Mouse (Mus musculus) G1E (cell line): ENCODE results near the gene Klf7. TPM values are rescaled to one million over a fixed set of nuclear protein-coding genes. Genes with fewer than 3 reads are reported as not detected.

Source experiments
- ATAC-seq: 2 replicates; pipeline ENCODE4 v1.8.0; 2016; ENCODE audit warnings: mild to moderate bottlenecking; ENCODE audit not compliant: insufficient number of reproducible peaks, poor library complexity, low FRiP score, severe bottlenecking; ENCODE audit errors: extremely low read depth
- DNase-seq: peaks from one replicate; pipeline ENCODE4 v3.0.0; 2012; ENCODE audit warnings: low spot score
- H3K27me3 ChIP-seq: 2 replicates; pipeline ENCODE4 v1.6.1; 2012; ENCODE audit warnings: mild to moderate bottlenecking, low read length, inconsistent platforms; ENCODE audit not compliant: insufficient read depth
- H3K36me3 ChIP-seq: replicated peaks from 2 replicates; pipeline ENCODE3; 2012; ENCODE audit warnings: mild to moderate bottlenecking, inconsistent platforms
- H3K4me1 ChIP-seq: 2 replicates; pipeline ENCODE4 v1.6.1; 2012; ENCODE audit warnings: low read depth, low read length, inconsistent platforms, mixed read lengths; ENCODE audit not compliant: insufficient read depth
- H3K4me3 ChIP-seq: 2 replicates; pipeline ENCODE4 v1.5.1; 2012; ENCODE audit warnings: low read depth, mild to moderate bottlenecking, inconsistent platforms, low read length, moderate library complexity, mixed read lengths
- H3K9me3 ChIP-seq: replicated peaks from 2 replicates; pipeline ENCODE4 v1.6.1; 2012; ENCODE audit warnings: inconsistent platforms
- CTCF ChIP-seq: IDR thresholded peaks from 2 replicates; pipeline ENCODE4 v1.5.1; 2012; ENCODE audit warnings: low read depth, low read length, inconsistent platforms, mixed read lengths
- GATA1 ChIP-seq: IDR thresholded peaks from 2 replicates; pipeline ENCODE4 v1.6.1; 2012; ENCODE audit warnings: borderline replicate concordance, low read length, inconsistent platforms, mixed read lengths
- GATA2 ChIP-seq: IDR thresholded peaks from 2 replicates; pipeline ENCODE4 v1.6.1; 2012; ENCODE audit warnings: low read depth, low read length, inconsistent platforms, borderline replicate concordance
- POLR2AphosphoS5 ChIP-seq: IDR thresholded peaks from 2 replicates; pipeline ENCODE4 v1.6.1; 2012; ENCODE audit warnings: low read depth, low read length, inconsistent platforms; ENCODE audit not compliant: insufficient replicate concordance
- TAL1 ChIP-seq: conservative IDR thresholded peaks from 2 replicates; pipeline ENCODE4 v1.6.1; 2012; ENCODE audit warnings: low read depth, low read length, inconsistent platforms, mixed read lengths
- polyA plus RNA-seq: library from polyadenylated mRNA; stranded (reverse); fragments of >175 nt; gene quantifications from 2 replicates; pipeline ENCODE4 v1.2.3, GENCODE M21; 2012
- total RNA-seq, 2 experiments: library from RNA; stranded (forward) in 1 of 2; stranded (reverse) in 1 of 2; fragments of 200-1000 nt in 1 of 2; fragments of >200 nt in 1 of 2; fragmentation: Nextera tagmentation in 1 of 2; gene quantifications; 2 replicates each; pipeline ENCODE4 v1.2.3; 2014 to 2017

Klf7 gene
- total and polyA plus RNA-seq, 3 experiments: 0.11 TPM; not detected in 2

DNA sequence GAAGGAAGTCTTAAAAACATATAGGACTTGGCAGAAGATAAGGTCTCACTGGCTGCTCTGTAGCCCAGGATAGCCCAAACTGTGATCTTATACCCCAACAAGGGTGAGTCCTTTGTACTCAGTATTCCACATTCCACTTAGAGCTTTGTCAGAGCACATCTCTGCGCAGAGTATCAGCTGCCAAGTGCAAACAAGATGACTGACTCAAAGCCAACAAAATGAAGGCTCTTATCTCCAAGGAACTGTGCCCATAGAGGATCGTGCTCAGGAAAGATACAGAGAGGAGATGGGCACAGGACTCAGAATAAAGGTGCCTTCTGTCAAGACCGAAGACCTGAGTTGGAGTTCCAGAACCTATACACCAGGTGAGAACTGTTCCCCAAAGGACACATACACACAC is 100.1 kb downstream of the Klf7 start:
- Histone ChIP-seq H3K4me3 (no peak overlapping the region), H3K36me3 (no peaks in the 10 kb centered on the region), H3K9me3 (no peaks in the 10 kb centered on the region), H3K27me3 (no peaks in the 10 kb centered on the region; the same call in 1 of the 2 replicates), H3K4me1 (no peaks in the 10 kb centered on the region)
- ATAC-seq (no peak), DNase-seq (no peak)
- TF ChIP-seq POLR2AphosphoS5: no peak
- no peak for TF ChIP-seq GATA1
- TF ChIP-seq TAL1: no peak
- no peak for TF ChIP-seq GATA2
- TF ChIP-seq CTCF: no peak

- H3K36me3 ChIP-seq: no peaks in the 10 kb centered on the region
- no peaks in the 10 kb centered on the region for H3K4me1 ChIP-seq
- no peaks in the 10 kb centered on the region for H3K9me3 ChIP-seq
- H3K27me3 ChIP-seq: no peaks in the 10 kb centered on the region; the same call in 1 of the 2 replicates
- ATAC-seq (no peak), DNase-seq (no peak)
- H3K4me3 ChIP-seq: no peak overlapping the region
- TF ChIP-seq POLR2AphosphoS5: no peak
- TF ChIP-seq GATA2: no peak
- TF ChIP-seq TAL1: no peak
- no peak for TF ChIP-seq GATA1
- no peak for TF ChIP-seq CTCF
These were observed 101.1 kb downstream of the Klf7 start for GRCm38 (mm10) chr1:64020672-64021635.

GRCm38 (mm10) chr1:64019127-64019635 is 102.9 kb downstream of the Klf7 start:
- Histone ChIP-seq H3K4me3 (no peak overlapping the region), H3K27me3 (no peaks in the 10 kb centered on the region; the same call in 1 of the 2 replicates), H3K4me1 (no peaks in the 10 kb centered on the region), H3K36me3 (no peaks in the 10 kb centered on the region), H3K9me3 (no peaks in the 10 kb centered on the region)
- DNase-seq: no peak
- no peak for TF ChIP-seq GATA2
- TF ChIP-seq POLR2AphosphoS5: no peak
- no peak for TF ChIP-seq GATA1
- TF ChIP-seq CTCF: no peak
- TF ChIP-seq TAL1: no peak
- ATAC-seq: no peak

DNA sequence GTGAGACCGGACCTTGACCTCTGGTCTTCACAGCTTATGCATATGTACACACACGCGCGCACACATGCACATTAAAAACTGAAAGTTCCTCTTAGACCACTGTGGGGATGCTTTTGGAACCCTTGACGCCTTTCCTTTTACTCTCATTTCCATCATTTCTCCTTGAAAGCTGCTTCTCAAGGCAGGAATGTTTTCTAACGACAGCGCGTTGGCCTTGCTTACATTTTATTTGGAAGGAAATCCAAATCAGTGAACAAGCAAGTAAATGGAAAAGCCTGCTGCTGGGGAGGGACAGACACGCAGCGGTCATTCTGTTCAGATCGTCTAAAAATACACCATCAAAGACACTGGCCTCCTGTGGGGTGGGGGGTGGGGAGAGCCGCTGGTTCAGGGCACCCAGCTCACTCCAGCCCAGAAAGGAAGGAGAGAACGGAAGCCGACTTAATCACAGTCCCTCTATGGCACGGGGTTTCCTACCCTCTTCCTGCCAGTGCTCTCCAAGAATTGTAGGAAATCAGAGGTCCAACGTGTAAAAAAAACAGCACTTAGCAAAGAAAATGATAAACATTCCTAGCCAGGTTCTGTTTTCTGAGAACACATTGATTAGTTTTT is 103.5 kb downstream of the Klf7 start:
- Histone ChIP-seq H3K4me1 (no peaks in the 10 kb centered on the region), H3K27me3 (no peaks in the 10 kb centered on the region; the same call in 1 of the 2 replicates), H3K4me3 (no peak overlapping the region), H3K36me3 (no peaks in the 10 kb centered on the region), H3K9me3 (no peaks in the 10 kb centered on the region)
- no peak for DNase-seq
- TF ChIP-seq GATA2 (no peak), TAL1 (no peak), GATA1 (no peak), POLR2AphosphoS5 (no peak), CTCF (no peak)
- no peak for ATAC-seq

GRCm38 (mm10) chr1:64014091-64014490 is 108.0 kb downstream of the Klf7 start:
- Histone ChIP-seq H3K4me1 (no peaks in the 10 kb centered on the region), H3K36me3 (no peaks in the 10 kb centered on the region), H3K27me3 (no peaks in the 10 kb centered on the region; the same call in 1 of the 2 replicates), H3K9me3 (no peaks in the 10 kb centered on the region), H3K4me3 (no peak overlapping the region)
- no peak for ATAC-seq
- DNase-seq: no peak
- TF ChIP-seq CTCF: no peak
- no peak for TF ChIP-seq POLR2AphosphoS5
- no peak for TF ChIP-seq GATA2
- TF ChIP-seq TAL1: no peak
- no peak for TF ChIP-seq GATA1

DNA sequence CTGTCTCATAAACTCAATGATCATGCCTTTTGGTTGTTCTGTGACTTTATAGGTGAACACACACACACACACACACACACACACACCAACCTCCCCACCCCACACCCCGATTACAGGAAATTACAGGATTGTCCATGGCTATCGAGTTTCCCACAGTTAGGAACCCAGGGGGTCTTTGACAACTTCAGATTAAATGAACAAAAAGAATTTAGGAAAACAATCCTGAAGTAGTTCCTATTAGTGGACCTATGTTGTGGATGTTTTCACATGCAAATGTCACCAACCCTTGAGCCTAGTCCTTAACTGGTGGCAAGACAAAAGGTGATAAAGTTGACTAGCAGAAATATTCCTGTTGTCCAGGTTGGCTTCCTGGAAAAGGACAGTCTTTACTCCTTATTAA is 113.1 kb downstream of the Klf7 start:
- Histone ChIP-seq H3K4me1 (no peaks in the 10 kb centered on the region), H3K36me3 (no peaks in the 10 kb centered on the region), H3K4me3 (no peak overlapping the region), H3K27me3 (no peaks in the 10 kb centered on the region; the same call in 1 of the 2 replicates), H3K9me3 (no peaks in the 10 kb centered on the region)
- DNase-seq: no peak
- ATAC-seq: no peak
- TF ChIP-seq TAL1 (no peak), POLR2AphosphoS5 (no peak), GATA2 (no peak)
